Mouse (Mus musculus) liver, embryonic 14.5 days (tissue): ENCODE results near the gene Fbxo47.

Experiments
- CTCF ChIP-seq: IDR thresholded peaks from 2 replicates; pipeline ENCODE4 v1.5.1; 2016; ENCODE audit warnings: antibody characterized with exemption, low read depth, control low read depth
- EP300 ChIP-seq: IDR thresholded peaks from 2 replicates; pipeline ENCODE4 v1.6.1; 2016; ENCODE audit warnings: antibody characterized with exemption, low read depth

GRCm38 (mm10) chr11:97837641-97838149, 46.3 kb downstream of the Fbxo47 start:
- TF ChIP-seq CTCF, result no peak
- no peak for TF ChIP-seq EP300
